Mouse (Mus musculus): Measurements from ENCODE around the gene Gprin1. TPM values are rescaled to one million over a fixed set of nuclear protein-coding genes. Genes with fewer than 3 reads are reported as not detected.

Gene Gprin1
- total RNA-seq (2014; fragmentation: Nextera tagmentation): not detected in 2 replicates
- 0.05 and 0.06 TPM in 2 replicates for total RNA-seq (2017)
- not detected in 2 replicates for polyA plus RNA-seq (2012)

- H3K27me3 ChIP-seq (ENCODE audit: insufficient read depth, low read length): no peaks in the 10 kb centered on the region
- peaks cover 15% of the 10 kb centered on the region for H3K9me3 ChIP-seq (replicated peaks)
- no peak for TF ChIP-seq CTCF (IDR thresholded peaks at IDR 0.05; ENCODE audit: low read depth, low read length)
- DNase-seq (ENCODE audit: low spot score): no peak
- ATAC-seq (ENCODE audit: extremely low read depth, insufficient number of reproducible peaks, low FRiP score, poor library complexity, severe bottlenecking): no peak
- H3K4me1 ChIP-seq (ENCODE audit: insufficient read depth, low read depth, low read length): no peaks in the 10 kb centered on the region
- H3K4me3 ChIP-seq (ENCODE audit: low read depth, low read length): no peak within 1 kb of the TSS
- no peaks in the 10 kb centered on the region for H3K36me3 ChIP-seq (replicated peaks)
Observed at GRCm38 (mm10) chr13:54749864-54750411, at the start of gene Gprin1. Gprin1 (minus strand) TSS chr13:54749874.

- Histone ChIP-seq H3K4me3 (ENCODE audit: low read depth, low read length) (no peak overlapping the region), H3K27me3 (ENCODE audit: insufficient read depth, low read length) (peaks cover 14% of the 10 kb centered on the region), H3K36me3 (replicated peaks) (no peaks in the 10 kb centered on the region)
Observed at GRCm38 (mm10) chr13:54798740-54799139, 49.1 kb upstream of the Gprin1 start.

GRCm38 (mm10) chr13:54797861-54798643 lies 48.4 kb upstream of the Gprin1 start:
- H3K27me3 ChIP-seq (ENCODE audit: insufficient read depth, low read length): peaks cover 14% of the 10 kb centered on the region

More at GRCm38 (mm10) chr13:54798740-54799139, 49.1 kb upstream of the Gprin1 start:
- no peaks in the 10 kb centered on the region for H3K9me3 ChIP-seq (replicated peaks)
- TF ChIP-seq CTCF (IDR thresholded peaks at IDR 0.05; ENCODE audit: low read depth, low read length) (no peak), POLR2AphosphoS5 (IDR thresholded peaks at IDR 0.05; ENCODE audit: insufficient replicate concordance, low read depth, low read length) (no peak), TAL1 (conservative IDR thresholded peaks at IDR 0.05; ENCODE audit: low read depth, low read length) (no peak), GATA2 (IDR thresholded peaks at IDR 0.05; ENCODE audit: borderline replicate concordance, low read depth, low read length) (no peak), GATA1 (IDR thresholded peaks at IDR 0.05; ENCODE audit: borderline replicate concordance, low read length) (no peak)
- ATAC-seq (ENCODE audit: extremely low read depth, insufficient number of reproducible peaks, low FRiP score, poor library complexity, severe bottlenecking) (no peak), DNase-seq (ENCODE audit: low spot score) (no peak)
- no peaks in the 10 kb centered on the region for H3K4me1 ChIP-seq (ENCODE audit: insufficient read depth, low read depth, low read length)

GRCm38 (mm10) chr13:54797356-54797755 lies 47.7 kb upstream of the Gprin1 start:
- no peak for ATAC-seq (ENCODE audit: extremely low read depth, insufficient number of reproducible peaks, low FRiP score, poor library complexity, severe bottlenecking)
- TF ChIP-seq TAL1 (conservative IDR thresholded peaks at IDR 0.05; ENCODE audit: low read depth, low read length) (no peak), CTCF (IDR thresholded peaks at IDR 0.05; ENCODE audit: low read depth, low read length) (peak; percentile 98)
- no peaks in the 10 kb centered on the region for H3K9me3 ChIP-seq (replicated peaks)

More at GRCm38 (mm10) chr13:54797861-54798643, 48.4 kb upstream of the Gprin1 start:
- H3K36me3 ChIP-seq (replicated peaks): no peaks in the 10 kb centered on the region
- no peak for ATAC-seq (ENCODE audit: extremely low read depth, insufficient number of reproducible peaks, low FRiP score, poor library complexity, severe bottlenecking)
- TF ChIP-seq GATA2 (IDR thresholded peaks at IDR 0.05; ENCODE audit: borderline replicate concordance, low read depth, low read length) (no peak), GATA1 (IDR thresholded peaks at IDR 0.05; ENCODE audit: borderline replicate concordance, low read length) (no peak)
- no peaks in the 10 kb centered on the region for H3K9me3 ChIP-seq (replicated peaks)
- no peak overlapping the region for H3K4me3 ChIP-seq (ENCODE audit: low read depth, low read length)
- H3K4me1 ChIP-seq (ENCODE audit: insufficient read depth, low read depth, low read length): no peaks in the 10 kb centered on the region
- DNase-seq (ENCODE audit: low spot score): no peak

GRCm38 (mm10) chr13:54794843-54795242 lies 45.2 kb upstream of the Gprin1 start:
- TF ChIP-seq GATA2 (IDR thresholded peaks at IDR 0.05; ENCODE audit: borderline replicate concordance, low read depth, low read length) (no peak), CTCF (IDR thresholded peaks at IDR 0.05; ENCODE audit: low read depth, low read length) (no peak), POLR2AphosphoS5 (IDR thresholded peaks at IDR 0.05; ENCODE audit: insufficient replicate concordance, low read depth, low read length) (no peak), GATA1 (IDR thresholded peaks at IDR 0.05; ENCODE audit: borderline replicate concordance, low read length) (no peak), TAL1 (conservative IDR thresholded peaks at IDR 0.05; ENCODE audit: low read depth, low read length) (no peak)
- peaks cover 15% of the 10 kb centered on the region for H3K27me3 ChIP-seq (ENCODE audit: insufficient read depth, low read length)
- H3K36me3 ChIP-seq (replicated peaks): no peaks in the 10 kb centered on the region
- no peaks in the 10 kb centered on the region for H3K9me3 ChIP-seq (replicated peaks)
- H3K4me3 ChIP-seq (ENCODE audit: low read depth, low read length): no peak overlapping the region
- ATAC-seq (ENCODE audit: extremely low read depth, insufficient number of reproducible peaks, low FRiP score, poor library complexity, severe bottlenecking): no peak
- no peak for DNase-seq (ENCODE audit: low spot score)
- peaks cover 4% of the 10 kb centered on the region for H3K4me1 ChIP-seq (ENCODE audit: insufficient read depth, low read depth, low read length)

More at GRCm38 (mm10) chr13:54797356-54797755, 47.7 kb upstream of the Gprin1 start:
- no peak overlapping the region for H3K4me3 ChIP-seq (ENCODE audit: low read depth, low read length)
- H3K27me3 ChIP-seq (ENCODE audit: insufficient read depth, low read length): peaks cover 14% of the 10 kb centered on the region
- no peaks in the 10 kb centered on the region for H3K4me1 ChIP-seq (ENCODE audit: insufficient read depth, low read depth, low read length)
- no peaks in the 10 kb centered on the region for H3K36me3 ChIP-seq (replicated peaks)
- peak; percentile 43 for DNase-seq (ENCODE audit: low spot score)

- H3K4me1 ChIP-seq (ENCODE audit: insufficient read depth, low read depth, low read length): peaks cover 10% of the 10 kb centered on the region
- H3K36me3 ChIP-seq (replicated peaks): no peaks in the 10 kb centered on the region
- no peak for TF ChIP-seq GATA2 (IDR thresholded peaks at IDR 0.05; ENCODE audit: borderline replicate concordance, low read depth, low read length)
- TF ChIP-seq GATA1 (IDR thresholded peaks at IDR 0.05; ENCODE audit: borderline replicate concordance, low read length): no peak
- TF ChIP-seq POLR2AphosphoS5 (IDR thresholded peaks at IDR 0.05; ENCODE audit: insufficient replicate concordance, low read depth, low read length): no peak
- no peaks in the 10 kb centered on the region for H3K9me3 ChIP-seq (replicated peaks)
- H3K4me3 ChIP-seq (ENCODE audit: low read depth, low read length): no peak overlapping the region
- peaks cover 21% of the 10 kb centered on the region for H3K27me3 ChIP-seq (ENCODE audit: insufficient read depth, low read length)
- no peak for ATAC-seq (ENCODE audit: extremely low read depth, insufficient number of reproducible peaks, low FRiP score, poor library complexity, severe bottlenecking)
- no peak for DNase-seq (ENCODE audit: low spot score)
Observed at GRCm38 (mm10) chr13:54794002-54794577, 44.4 kb upstream of the Gprin1 start.
